Mouse (Mus musculus): ENCODE measurements around the gene Acnat1.
"Not testable (repeated sequence)": the region's sequence is repeated elsewhere in the genome, so short reads cannot be mapped to it uniquely, and the experiment has no call there.

Acnat1 gene

DNA sequence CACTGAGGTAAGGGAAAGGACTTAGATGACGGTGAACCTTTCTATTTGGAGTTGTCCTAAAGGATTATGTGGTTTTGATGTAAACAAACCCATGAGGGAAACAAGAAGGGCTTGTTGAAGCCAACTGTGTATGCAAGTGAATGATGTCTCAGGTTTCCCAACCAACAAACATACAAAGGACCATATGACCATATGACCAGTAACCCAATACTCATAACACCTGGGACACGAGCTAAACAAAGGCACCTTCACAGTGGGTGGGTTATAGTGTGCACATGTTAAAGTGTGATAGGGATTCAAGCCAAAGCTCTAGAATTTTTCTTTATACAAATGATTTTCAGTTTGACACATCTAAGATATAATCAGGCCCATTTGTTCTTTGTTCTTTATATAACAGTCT, 17.5 kb downstream of the Acnat1 start:
- no peak for DNase-seq (ENCODE audit: low spot score in 2 of 2)

DNA sequence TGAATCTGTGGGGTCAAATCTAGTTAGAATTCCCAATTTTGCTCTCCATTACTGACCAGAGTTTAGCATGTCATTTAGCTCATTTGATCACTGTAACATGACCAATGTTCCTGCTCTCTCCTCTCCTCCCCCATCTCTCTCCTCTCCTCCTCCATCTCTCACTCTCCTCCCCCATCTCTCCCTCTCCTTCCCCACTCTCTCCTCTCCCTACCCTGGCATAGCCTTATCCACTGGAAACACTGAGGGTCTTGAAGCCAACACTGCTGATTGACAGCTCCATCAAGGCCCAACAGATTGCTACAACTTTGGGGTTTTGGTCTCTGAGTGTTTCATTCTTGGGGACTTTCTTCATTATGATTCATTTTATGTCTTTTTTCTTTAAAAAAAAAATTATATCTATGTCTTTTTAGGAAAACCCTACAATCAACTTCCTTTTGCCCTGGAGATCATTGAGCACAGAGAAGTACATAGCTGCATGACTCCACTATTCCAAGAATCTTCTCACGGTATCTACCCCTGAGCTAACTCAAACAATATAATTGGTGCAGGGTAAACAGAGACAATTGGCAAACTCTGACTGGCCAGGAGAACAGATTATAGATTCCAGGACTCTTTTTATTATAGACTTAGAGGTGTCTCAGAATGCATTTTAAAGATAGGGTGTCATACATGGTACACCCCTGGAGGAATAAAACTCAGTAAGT, 21.7 kb downstream of the Acnat1 start:
- DNase-seq (ENCODE audit: low spot score in 2 of 2), result no peak

DNA sequence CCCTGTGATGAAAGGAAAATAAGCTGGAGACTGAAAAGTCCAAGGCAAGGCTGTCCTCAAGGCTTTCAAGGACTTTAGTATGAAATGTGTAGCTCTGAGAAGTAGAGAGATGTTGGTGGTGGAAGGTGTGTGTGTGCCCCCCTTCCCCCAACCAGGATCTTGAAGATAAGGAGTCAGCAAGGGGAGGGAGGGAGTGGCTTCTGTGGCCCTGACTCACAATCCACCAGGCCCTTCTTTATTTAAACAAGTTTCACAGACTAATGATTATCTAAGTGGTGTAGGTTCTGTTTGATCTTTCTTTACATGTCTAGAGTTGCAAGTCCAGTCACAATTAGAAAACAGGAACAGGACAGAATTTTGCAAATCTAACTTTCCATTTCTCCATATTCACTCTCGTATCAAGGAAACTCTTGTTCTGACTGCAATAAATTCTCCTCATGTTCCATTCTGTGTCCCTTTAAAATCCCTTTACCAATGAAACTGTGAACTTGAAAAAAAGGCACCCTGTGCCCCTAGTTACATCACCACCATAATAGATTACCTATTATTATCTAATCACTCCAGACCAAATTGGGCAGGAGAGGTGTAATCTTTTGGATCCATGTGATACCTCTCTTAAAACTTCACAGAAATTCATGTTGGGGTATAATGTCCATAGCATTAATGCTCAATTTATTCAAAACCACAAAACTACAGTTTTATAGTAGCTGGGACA, 22.4 kb downstream of the Acnat1 start:
- DNase-seq (ENCODE audit: low spot score in 2 of 2), result not testable (repeated sequence)

DNA sequence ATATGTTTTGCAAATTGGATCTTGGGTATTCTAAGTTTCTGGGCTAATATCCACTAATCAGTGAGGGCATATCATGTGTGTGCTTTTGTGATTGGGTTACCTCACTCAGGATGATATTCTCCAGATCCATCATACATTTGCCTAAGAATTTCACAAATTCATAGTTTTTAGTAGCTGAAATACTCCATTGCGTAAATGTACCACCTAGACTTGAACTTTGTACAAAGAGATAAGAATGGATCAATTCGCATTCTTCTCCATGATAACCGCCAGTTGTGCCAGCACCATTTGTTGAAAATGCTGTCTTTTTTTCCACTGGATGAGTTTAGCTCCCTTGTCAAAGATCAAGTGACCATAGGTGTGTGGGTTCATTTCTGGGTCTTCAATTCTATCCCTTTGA, 36.7 kb downstream of the Acnat1 start:
- not testable (repeated sequence) for DNase-seq (ENCODE audit: low spot score in 2 of 2)

DNA sequence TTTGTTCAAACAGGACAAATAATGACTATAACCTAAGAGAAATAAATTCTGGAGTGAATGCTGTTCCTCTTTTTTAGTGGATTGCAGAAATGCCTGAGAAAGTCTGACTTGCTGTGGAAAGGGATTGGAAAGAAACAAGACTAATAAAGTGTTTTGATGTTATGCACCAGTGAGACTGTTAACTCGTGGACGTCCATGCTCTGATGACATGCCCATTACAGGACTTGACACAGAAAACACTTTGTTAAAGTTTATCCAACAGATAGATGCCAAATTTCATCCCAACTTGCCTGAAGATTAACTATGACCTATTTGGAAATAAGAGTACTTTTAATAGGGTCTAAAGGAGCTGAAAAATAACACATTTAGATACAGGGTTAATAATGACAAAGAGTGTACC, 63.6 kb downstream of the Acnat1 start:
- not testable (repeated sequence) for DNase-seq (ENCODE audit: low spot score in 2 of 2)

DNA sequence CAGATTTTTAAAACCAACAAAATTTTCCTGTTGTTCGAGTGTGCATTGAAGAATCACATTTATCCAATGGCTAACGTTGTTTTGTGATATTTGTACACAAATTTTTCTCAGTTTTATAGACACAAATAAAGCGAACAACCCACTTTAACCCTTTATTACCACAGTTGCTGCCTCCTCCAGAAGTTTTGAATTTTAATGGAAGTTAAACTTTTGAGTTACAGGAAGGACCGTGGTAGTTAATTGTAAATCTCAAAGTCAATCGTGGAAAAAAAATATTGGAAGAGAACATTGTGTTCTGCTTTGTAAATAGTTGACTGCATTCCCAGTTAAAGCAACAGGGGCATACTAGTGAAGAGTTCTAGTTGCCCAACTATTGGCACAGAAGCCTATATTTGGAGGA, 65.8 kb downstream of the Acnat1 start, which contains the start of gene Acnat2:
Acnat2 (minus strand) TSS at position 195 of the 400 bp plus-strand sequence.
- DNase-seq (ENCODE audit: low spot score in 2 of 2), result not testable (repeated sequence)
